Mouse (Mus musculus): ENCODE measurements around the gene Sars. TPM values are rescaled to one million over a fixed set of nuclear protein-coding genes. Genes with fewer than 3 reads are reported as not detected.

The Sars gene
- polyA plus RNA-seq, 1 experiment, result 272 TPM

- Histone ChIP-seq H3ac (ENCODE audit: control insufficient read depth, insufficient read length, low read depth) (no peak overlapping the region), H3K36me3 (ENCODE audit: control insufficient read depth, insufficient read depth) (peaks cover 90% of the 10 kb centered on the region), H3K79me2 (ENCODE audit: control insufficient read depth, insufficient read depth) (peaks cover 31% of the 10 kb centered on the region), H3K79me3 (ENCODE audit: low read depth) (peaks cover 20% of the 10 kb centered on the region), H3K4me3 (ENCODE audit: insufficient read depth, poor library complexity, severe bottlenecking) (no peak overlapping the region), H3K27me3 (ENCODE audit: control insufficient read depth, insufficient read depth, insufficient read length) (no peaks in the 10 kb centered on the region)
- TF ChIP-seq CEBPB (IDR thresholded peaks at IDR 0.05; ENCODE audit: low read depth) (no peak), FOSL1 (IDR thresholded peaks at IDR 0.05; ENCODE audit: insufficient read depth, low read length, poor library complexity, severe bottlenecking) (no peak), MYOG (IDR thresholded peaks at IDR 0.05; ENCODE audit: control insufficient read depth, extremely low read depth, insufficient read length) (no peak), MYOD1 (IDR thresholded peaks at IDR 0.05; ENCODE audit: control insufficient read depth, insufficient read length, low read depth) (no peak), MAX (IDR thresholded peaks at IDR 0.05) (no peak), USF1 (IDR thresholded peaks at IDR 0.05; ENCODE audit: low read depth) (no peak), CTCF (IDR thresholded peaks at IDR 0.05; ENCODE audit: control insufficient read depth, insufficient read depth, insufficient read length) (no peak)
These were observed 11.0 kb downstream of the Sars start for GRCm38 (mm10) chr3:108433881-108434495.

- Histone ChIP-seq H3K36me3 (ENCODE audit: control insufficient read depth, insufficient read depth) (peaks cover 90% of the 10 kb centered on the region), H3K27me3 (ENCODE audit: control insufficient read depth, insufficient read depth, insufficient read length) (no peaks in the 10 kb centered on the region), H3K4me3 (ENCODE audit: insufficient read depth, poor library complexity, severe bottlenecking) (no peak overlapping the region), H3ac (ENCODE audit: control insufficient read depth, insufficient read length, low read depth) (no peak overlapping the region), H3K79me2 (ENCODE audit: control insufficient read depth, insufficient read depth) (peaks cover 24% of the 10 kb centered on the region), H3K79me3 (ENCODE audit: low read depth) (peaks cover 14% of the 10 kb centered on the region)
- TF ChIP-seq FOSL1 (IDR thresholded peaks at IDR 0.05; ENCODE audit: insufficient read depth, low read length, poor library complexity, severe bottlenecking), result no peak
- TF ChIP-seq CTCF (IDR thresholded peaks at IDR 0.05; ENCODE audit: control insufficient read depth, insufficient read depth, insufficient read length), result no peak
- no peak for TF ChIP-seq MYOD1 (IDR thresholded peaks at IDR 0.05; ENCODE audit: control insufficient read depth, insufficient read length, low read depth)
- no peak for TF ChIP-seq USF1 (IDR thresholded peaks at IDR 0.05; ENCODE audit: low read depth)
- TF ChIP-seq MYOG (IDR thresholded peaks at IDR 0.05; ENCODE audit: control insufficient read depth, extremely low read depth, insufficient read length), result no peak
- TF ChIP-seq CEBPB (IDR thresholded peaks at IDR 0.05; ENCODE audit: low read depth), result no peak
- no peak for TF ChIP-seq MAX (IDR thresholded peaks at IDR 0.05)
These were observed 11.7 kb downstream of the Sars start for GRCm38 (mm10) chr3:108433188-108433880.

GRCm38 (mm10) chr3:108432542-108433187 is 12.3 kb downstream of the Sars start:
- Histone ChIP-seq H3K36me3 (ENCODE audit: control insufficient read depth, insufficient read depth) (peaks cover 91% of the 10 kb centered on the region), H3K79me2 (ENCODE audit: control insufficient read depth, insufficient read depth) (peaks cover 18% of the 10 kb centered on the region), H3K4me3 (ENCODE audit: insufficient read depth, poor library complexity, severe bottlenecking) (no peak overlapping the region), H3K79me3 (ENCODE audit: low read depth) (peaks cover 9% of the 10 kb centered on the region), H3K27me3 (ENCODE audit: control insufficient read depth, insufficient read depth, insufficient read length) (no peaks in the 10 kb centered on the region), H3ac (ENCODE audit: control insufficient read depth, insufficient read length, low read depth) (no peak overlapping the region)
- no peak for TF ChIP-seq MYOG (IDR thresholded peaks at IDR 0.05; ENCODE audit: control insufficient read depth, extremely low read depth, insufficient read length)
- no peak for TF ChIP-seq FOSL1 (IDR thresholded peaks at IDR 0.05; ENCODE audit: insufficient read depth, low read length, poor library complexity, severe bottlenecking)
- no peak for TF ChIP-seq USF1 (IDR thresholded peaks at IDR 0.05; ENCODE audit: low read depth)
- no peak for TF ChIP-seq CEBPB (IDR thresholded peaks at IDR 0.05; ENCODE audit: low read depth)
- TF ChIP-seq MYOD1 (IDR thresholded peaks at IDR 0.05; ENCODE audit: control insufficient read depth, insufficient read length, low read depth), result no peak
- no peak for TF ChIP-seq MAX (IDR thresholded peaks at IDR 0.05)
- no peak for TF ChIP-seq CTCF (IDR thresholded peaks at IDR 0.05; ENCODE audit: control insufficient read depth, insufficient read depth, insufficient read length)

- H3K4me3 ChIP-seq (ENCODE audit: insufficient read depth, poor library complexity, severe bottlenecking), result no peak overlapping the region
- no peaks in the 10 kb centered on the region for H3K79me2 ChIP-seq (ENCODE audit: control insufficient read depth, insufficient read depth)
- no peak for TF ChIP-seq USF1 (IDR thresholded peaks at IDR 0.05; ENCODE audit: low read depth)
- TF ChIP-seq FOSL1 (IDR thresholded peaks at IDR 0.05; ENCODE audit: insufficient read depth, low read length, poor library complexity, severe bottlenecking), result no peak
- TF ChIP-seq CTCF (IDR thresholded peaks at IDR 0.05; ENCODE audit: control insufficient read depth, insufficient read depth, insufficient read length), result no peak
- no peak for TF ChIP-seq CEBPB (IDR thresholded peaks at IDR 0.05; ENCODE audit: low read depth)
- no peak for TF ChIP-seq MAX (IDR thresholded peaks at IDR 0.05)
- TF ChIP-seq MYOG (IDR thresholded peaks at IDR 0.05; ENCODE audit: control insufficient read depth, extremely low read depth, insufficient read length), result no peak
- no peak for TF ChIP-seq MYOD1 (IDR thresholded peaks at IDR 0.05; ENCODE audit: control insufficient read depth, insufficient read length, low read depth)
- H3K36me3 ChIP-seq (ENCODE audit: control insufficient read depth, insufficient read depth), result peaks cover 55% of the 10 kb centered on the region
- H3ac ChIP-seq (ENCODE audit: control insufficient read depth, insufficient read length, low read depth), result no peak overlapping the region
- H3K79me3 ChIP-seq (ENCODE audit: low read depth), result no peaks in the 10 kb centered on the region
- no peaks in the 10 kb centered on the region for H3K27me3 ChIP-seq (ENCODE audit: control insufficient read depth, insufficient read depth, insufficient read length)
These were observed 19.4 kb downstream of the Sars start for GRCm38 (mm10) chr3:108425624-108426018.

- Histone ChIP-seq H3K4me3 (ENCODE audit: insufficient read depth, poor library complexity, severe bottlenecking) (no peak overlapping the region), H3ac (ENCODE audit: control insufficient read depth, insufficient read length, low read depth) (no peak overlapping the region), H3K79me3 (ENCODE audit: low read depth) (no peaks in the 10 kb centered on the region), H3K27me3 (ENCODE audit: control insufficient read depth, insufficient read depth, insufficient read length) (no peaks in the 10 kb centered on the region), H3K79me2 (ENCODE audit: control insufficient read depth, insufficient read depth) (no peaks in the 10 kb centered on the region), H3K36me3 (ENCODE audit: control insufficient read depth, insufficient read depth) (peaks cover 50% of the 10 kb centered on the region)
- no peak for TF ChIP-seq FOSL1 (IDR thresholded peaks at IDR 0.05; ENCODE audit: insufficient read depth, low read length, poor library complexity, severe bottlenecking)
- no peak for TF ChIP-seq USF1 (IDR thresholded peaks at IDR 0.05; ENCODE audit: low read depth)
- no peak for TF ChIP-seq MAX (IDR thresholded peaks at IDR 0.05)
- TF ChIP-seq MYOG (IDR thresholded peaks at IDR 0.05; ENCODE audit: control insufficient read depth, extremely low read depth, insufficient read length), result no peak
- TF ChIP-seq CTCF (IDR thresholded peaks at IDR 0.05; ENCODE audit: control insufficient read depth, insufficient read depth, insufficient read length), result no peak
- TF ChIP-seq MYOD1 (IDR thresholded peaks at IDR 0.05; ENCODE audit: control insufficient read depth, insufficient read length, low read depth), result no peak
- no peak for TF ChIP-seq CEBPB (IDR thresholded peaks at IDR 0.05; ENCODE audit: low read depth)
These were observed 19.9 kb downstream of the Sars start for GRCm38 (mm10) chr3:108424944-108425623.

Data from C2C12 (cell line).